Mouse (Mus musculus) adrenal gland, postnatal 4 days (tissue): ENCODE data around the gene Gm9821. TPM values are rescaled to one million over a fixed set of nuclear protein-coding genes. Genes with fewer than 3 reads are reported as not detected.

Experiments
- microRNA-seq: library from miRNA; unstranded; fragments of <30 nt; microRNA quantifications from one replicate; pipeline ENCODE4 v1.2.0, GENCODE M21; 2021
- total RNA-seq, 2 experiments: library from RNA; stranded (reverse); gene quantifications; 2 replicates each; pipeline ENCODE4 v1.2.3; 2021

The Gm9821 gene
- total RNA-seq, 2 experiments from 2014 or later, result not detected

Small RNAs within 50 kb of the gene (microRNA-seq; reads per million reads assigned to microRNA genes)
- gene Mir6999, result not detected

Other genes starting within 250 kb of the Gm9821 start
- gene Atg13, start 235.1 kb upstream of the Gm9821 start, total RNA-seq, result 10 to 100 TPM; 62.3 to 64.2 TPM
- gene Harbi1, start 234.9 kb upstream of the Gm9821 start, total RNA-seq, result 10 to 100 TPM; 13.5 to 14.6 TPM
- gene Ambra1, start 215.6 kb upstream of the Gm9821 start, total RNA-seq, result 10 to 100 TPM; 37.3 to 40.9 TPM
- under 1 TPM; 0.34 to 0.42 TPM for gene Chrm4, start 18.5 kb upstream of the Gm9821 start, total RNA-seq
- 100 to 1,000 TPM in 1 of 2 experiments, 10 to 100 TPM in 1; 79.3 to 138 TPM for gene Mdk, start 13.4 kb upstream of the Gm9821 start, total RNA-seq
- gene Dgkz, start 30.2 kb downstream of the Gm9821 start, total RNA-seq, result 10 to 100 TPM; 91.3 to 98.4 TPM
- 10 to 100 TPM; 20.0 to 22.7 TPM for gene Creb3l1, start 78.8 kb downstream of the Gm9821 start, total RNA-seq
- 100 to 1,000 TPM; 108 to 115 TPM for gene Phf21a, start 147.4 kb downstream of the Gm9821 start, total RNA-seq